Mouse (Mus musculus) C2C12 (cell line): ENCODE data around the gene Gm20388.

Experiments
- CTCF ChIP-seq: IDR thresholded peaks from one replicate; pipeline ENCODE4 v1.5.1; 2011; ENCODE audit not compliant: control insufficient read depth, insufficient read depth, insufficient read length
- FOSL1 ChIP-seq: IDR thresholded peaks from one replicate; pipeline ENCODE4 v1.8.0; 2011; ENCODE audit warnings: mild to moderate bottlenecking, low read length; ENCODE audit not compliant: poor library complexity, insufficient read depth, severe bottlenecking
- MYOG ChIP-seq: IDR thresholded peaks from one replicate; pipeline ENCODE4 v1.6.1; 2011; ENCODE audit not compliant: control insufficient read depth, insufficient read length; ENCODE audit errors: extremely low read depth
- USF1 ChIP-seq: IDR thresholded peaks from one replicate; pipeline ENCODE4 v1.6.1; 2011; ENCODE audit warnings: low read depth, mild to moderate bottlenecking, control low read depth, moderate library complexity

DNA sequence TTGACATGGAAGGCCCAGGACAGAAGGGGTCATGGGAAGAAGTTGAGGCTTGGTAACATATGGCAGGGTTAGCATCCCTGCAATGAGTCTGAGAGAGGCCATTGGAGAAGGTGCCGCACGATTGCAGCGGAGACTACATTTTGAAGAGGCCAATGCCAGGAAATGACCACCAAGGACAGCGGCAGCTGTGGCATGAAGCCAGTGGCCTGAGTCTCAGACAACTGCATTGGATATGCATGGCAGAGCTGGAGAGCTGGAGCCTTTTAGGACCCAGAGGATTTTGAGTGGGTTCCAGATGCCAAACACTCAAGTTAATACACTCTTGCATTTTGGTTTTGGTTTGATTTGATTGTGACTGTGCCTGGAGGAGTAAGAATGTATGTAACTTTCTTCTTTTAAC lies 953.0 kb downstream of the Gm20388 start:
- TF ChIP-seq MYOG (no peak), CTCF (no peak), FOSL1 (no peak), USF1 (no peak)
